Mouse (Mus musculus): ENCODE data around the gene Astl.

DNA sequence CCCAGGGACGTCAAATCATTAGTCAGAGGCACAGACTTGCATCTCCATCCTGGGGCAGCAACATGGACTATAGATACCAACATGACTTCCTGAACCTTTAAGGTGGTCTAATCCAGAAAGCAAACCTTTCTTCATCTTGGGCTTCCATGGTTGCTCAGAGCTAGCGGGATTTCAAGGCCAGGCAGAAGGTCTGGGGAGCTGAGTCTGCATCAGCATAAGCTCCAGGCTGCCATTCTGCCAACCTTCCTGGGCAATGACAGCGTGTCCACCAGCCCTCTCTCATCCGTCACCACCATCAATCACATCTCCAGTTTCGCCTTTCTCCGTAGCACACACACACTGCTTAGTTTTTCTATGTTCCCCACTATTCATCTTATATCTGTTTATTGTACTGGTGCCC lies 823 bp downstream of the Astl start:
- no peak for TF ChIP-seq EP300 (IDR thresholded peaks at IDR 0.05)
- no peak for TF ChIP-seq CTCF (IDR thresholded peaks at IDR 0.05)
